Mouse (Mus musculus): ENCODE data around the gene Rasgrp3. TPM values are rescaled to one million over a fixed set of nuclear protein-coding genes. Genes with fewer than 3 reads are reported as not detected.

Rasgrp3 gene
- polyA plus RNA-seq, 1 experiment from 2014 or later = 15.9 TPM

DNA sequence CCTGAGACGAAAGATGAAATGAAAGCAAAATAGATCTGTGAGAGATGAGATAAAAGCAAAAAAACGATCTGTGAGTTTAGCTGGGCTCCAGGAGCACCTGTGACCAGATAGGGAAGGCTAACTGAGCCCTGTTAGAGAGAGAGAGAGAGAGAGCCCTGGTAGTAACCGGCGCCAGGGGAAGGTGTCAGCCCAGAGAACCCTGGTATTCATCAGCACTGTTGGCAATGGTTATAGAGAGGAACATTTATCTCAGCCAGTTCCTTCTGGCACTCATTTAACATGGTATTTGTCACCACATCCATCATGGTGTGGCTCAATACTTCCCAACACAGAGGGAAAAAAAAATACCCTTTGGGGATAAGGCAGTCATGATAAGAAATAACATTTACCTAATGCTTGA lies 80.9 kb downstream of the Rasgrp3 start:
- Histone ChIP-seq H3K4me2 (ENCODE audit: low read length) (no peak overlapping the region), H3K27ac (no peak overlapping the region), H3K4me3 (replicated peaks; ENCODE audit: low read depth, low read length) (no peak overlapping the region), H3K9me3 (replicated peaks; ENCODE audit: low read length) (no peaks in the 10 kb centered on the region), H3K4me1 (replicated peaks; ENCODE audit: insufficient read depth, low read length) (no peaks in the 10 kb centered on the region), H3K27me3 (ENCODE audit: insufficient read depth, low read length) (no peaks in the 10 kb centered on the region), H3K36me3 (ENCODE audit: insufficient read depth, low read length) (no peaks in the 10 kb centered on the region), H3K9ac (ENCODE audit: low read depth, low read length) (no peak overlapping the region)
- DNase-seq (ENCODE audit: low spot score) (no peak), ATAC-seq (replicated peaks; ENCODE audit: low FRiP score, low read depth) (no peak)
- TF ChIP-seq CTCF (IDR thresholded peaks at IDR 0.05; ENCODE audit: low read depth) = no peak
- 77% methylated on average over 4 of the region's 4 CpGs for WGBS

GRCm38 (mm10) chr17:75518181-75518901 lies 82.6 kb downstream of the Rasgrp3 start:
- Histone ChIP-seq H3K36me3 (ENCODE audit: insufficient read depth, low read length) (no peaks in the 10 kb centered on the region), H3K27me3 (ENCODE audit: insufficient read depth, low read length) (no peaks in the 10 kb centered on the region), H3K4me3 (replicated peaks; ENCODE audit: low read depth, low read length) (no peak overlapping the region), H3K9me3 (replicated peaks; ENCODE audit: low read length) (no peaks in the 10 kb centered on the region), H3K4me1 (replicated peaks; ENCODE audit: insufficient read depth, low read length) (0 out of 2 replicates have a peak, but pooled peaks cover 3% of the 10 kb centered on the region), H3K27ac (no peak overlapping the region), H3K4me2 (ENCODE audit: low read length) (no peak overlapping the region), H3K9ac (ENCODE audit: low read depth, low read length) (no peak overlapping the region)
- ATAC-seq (replicated peaks; ENCODE audit: low FRiP score, low read depth) (no peak), DNase-seq (ENCODE audit: low spot score) (no peak)
- TF ChIP-seq CTCF (IDR thresholded peaks at IDR 0.05; ENCODE audit: low read depth) = no peak
- WGBS = 54% methylated on average over 8 of the region's 8 CpGs

DNA sequence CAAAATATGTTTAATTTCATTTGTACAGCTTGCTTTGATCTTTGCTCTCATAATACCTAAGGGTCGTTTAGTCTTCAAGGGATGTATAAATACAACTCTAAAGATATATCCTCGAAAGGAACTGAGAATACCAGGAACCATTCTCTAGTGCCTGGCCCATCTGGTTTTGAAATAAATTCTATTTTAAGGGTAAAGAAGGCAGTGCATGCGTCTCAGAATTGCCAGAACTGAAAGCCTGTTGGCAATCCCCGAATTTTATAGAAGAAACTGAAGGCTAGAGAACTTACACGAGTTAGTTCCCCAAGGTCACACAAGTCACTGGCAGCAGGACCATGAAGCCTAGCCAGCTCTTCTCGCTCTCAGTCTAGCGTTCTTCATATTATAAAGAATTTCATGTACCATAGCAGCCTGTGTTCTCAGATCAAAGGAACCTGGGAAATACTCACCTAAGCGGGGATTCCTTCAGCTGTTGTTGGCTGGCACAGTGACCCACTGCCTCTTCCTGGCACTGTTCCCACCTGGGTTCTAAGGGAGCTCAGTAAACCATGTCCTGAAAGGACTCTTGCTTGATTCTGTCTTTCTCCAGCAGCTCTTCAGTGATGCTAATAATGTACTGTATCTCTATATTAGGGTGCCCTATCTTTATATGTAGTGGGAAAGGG lies 83.7 kb downstream of the Rasgrp3 start:
- ATAC-seq (replicated peaks; ENCODE audit: low FRiP score, low read depth) (no peak), DNase-seq (ENCODE audit: low spot score) (no peak)
- Histone ChIP-seq H3K27ac (no peak overlapping the region), H3K27me3 (ENCODE audit: insufficient read depth, low read length) (no peaks in the 10 kb centered on the region), H3K9me3 (replicated peaks; ENCODE audit: low read length) (no peaks in the 10 kb centered on the region), H3K4me3 (replicated peaks; ENCODE audit: low read depth, low read length) (no peak overlapping the region), H3K36me3 (ENCODE audit: insufficient read depth, low read length) (no peaks in the 10 kb centered on the region), H3K9ac (ENCODE audit: low read depth, low read length) (no peak overlapping the region), H3K4me1 (replicated peaks; ENCODE audit: insufficient read depth, low read length) (0 out of 2 replicates have a peak, but pooled peaks cover 3% of the 10 kb centered on the region), H3K4me2 (ENCODE audit: low read length) (no peak overlapping the region)
- no peak for TF ChIP-seq CTCF (IDR thresholded peaks at IDR 0.05; ENCODE audit: low read depth)
- 73% methylated on average over 8 of the region's 8 CpGs for WGBS

- ATAC-seq (replicated peaks; ENCODE audit: low FRiP score, low read depth) (no peak), DNase-seq (ENCODE audit: low spot score) (no peak)
- 0 out of 2 replicates have a peak, but pooled peaks cover 3% of the 10 kb centered on the region for H3K4me1 ChIP-seq (replicated peaks; ENCODE audit: insufficient read depth, low read length)
- H3K4me2 ChIP-seq (ENCODE audit: low read length) = no peak overlapping the region
- H3K4me3 ChIP-seq (replicated peaks; ENCODE audit: low read depth, low read length) = no peak overlapping the region
- no peaks in the 10 kb centered on the region for H3K27me3 ChIP-seq (ENCODE audit: insufficient read depth, low read length)
- no peak for TF ChIP-seq CTCF (IDR thresholded peaks at IDR 0.05; ENCODE audit: low read depth)
- H3K9ac ChIP-seq (ENCODE audit: low read depth, low read length) = no peak overlapping the region
- H3K27ac ChIP-seq = no peak overlapping the region
- H3K36me3 ChIP-seq (ENCODE audit: insufficient read depth, low read length) = no peaks in the 10 kb centered on the region
- H3K9me3 ChIP-seq (replicated peaks; ENCODE audit: low read length) = no peaks in the 10 kb centered on the region
- WGBS = 40% methylated on average over 6 of the region's 6 CpGs
These were observed 85.6 kb downstream of the Rasgrp3 start for GRCm38 (mm10) chr17:75521236-75521842.

- H3K4me3 ChIP-seq (replicated peaks; ENCODE audit: low read depth, low read length) = no peak overlapping the region
- DNase-seq (ENCODE audit: low spot score) (no peak), ATAC-seq (replicated peaks; ENCODE audit: low FRiP score, low read depth) (no peak)
- H3K4me2 ChIP-seq (ENCODE audit: low read length) = no peak overlapping the region
- H3K4me1 ChIP-seq (replicated peaks; ENCODE audit: insufficient read depth, low read length) = 0 out of 2 replicates have a peak, but pooled peaks cover 3% of the 10 kb centered on the region
- no peaks in the 10 kb centered on the region for H3K36me3 ChIP-seq (ENCODE audit: insufficient read depth, low read length)
- H3K9ac ChIP-seq (ENCODE audit: low read depth, low read length) = no peak overlapping the region
- no peaks in the 10 kb centered on the region for H3K9me3 ChIP-seq (replicated peaks; ENCODE audit: low read length)
- no peak for TF ChIP-seq CTCF (IDR thresholded peaks at IDR 0.05; ENCODE audit: low read depth)
- no peaks in the 10 kb centered on the region for H3K27me3 ChIP-seq (ENCODE audit: insufficient read depth, low read length)
- WGBS = 15% methylated on average over 9 of the region's 9 CpGs
- H3K27ac ChIP-seq = no peak overlapping the region
These were observed 86.8 kb downstream of the Rasgrp3 start for GRCm38 (mm10) chr17:75522347-75523065.

DNA sequence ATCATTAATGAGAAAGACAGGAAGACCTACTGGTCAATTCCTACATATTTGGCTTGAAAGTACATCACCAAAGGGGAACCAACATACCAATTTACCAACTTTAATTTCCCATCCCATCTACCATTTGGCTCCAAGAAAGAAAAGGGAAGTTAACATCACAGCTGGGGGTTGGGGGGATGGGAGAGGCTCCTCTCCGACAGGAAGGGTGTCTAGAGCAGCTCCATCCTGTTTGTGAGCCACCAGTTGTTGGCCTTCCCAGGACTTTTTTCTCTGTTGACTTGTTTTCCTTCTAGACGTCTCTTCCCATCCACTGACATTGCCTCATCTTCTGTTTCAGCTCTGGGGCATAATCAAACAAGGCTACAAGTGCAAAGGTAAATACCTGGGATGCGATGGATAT lies 88.1 kb downstream of the Rasgrp3 start:
- H3K4me1 ChIP-seq (replicated peaks; ENCODE audit: insufficient read depth, low read length) = 0 out of 2 replicates have a peak, but pooled peaks cover 3% of the 10 kb centered on the region
- no peak overlapping the region for H3K9ac ChIP-seq (ENCODE audit: low read depth, low read length)
- no peaks in the 10 kb centered on the region for H3K9me3 ChIP-seq (replicated peaks; ENCODE audit: low read length)
- H3K27me3 ChIP-seq (ENCODE audit: insufficient read depth, low read length) = no peaks in the 10 kb centered on the region
- no peak for TF ChIP-seq CTCF (IDR thresholded peaks at IDR 0.05; ENCODE audit: low read depth)
- WGBS = 62% methylated on average over 3 of the region's 3 CpGs
- ATAC-seq (replicated peaks; ENCODE audit: low FRiP score, low read depth) (no peak), DNase-seq (ENCODE audit: low spot score) (peak; percentile 32)
- no peak overlapping the region for H3K4me2 ChIP-seq (ENCODE audit: low read length)
- H3K4me3 ChIP-seq (replicated peaks; ENCODE audit: low read depth, low read length) = no peak overlapping the region
- H3K36me3 ChIP-seq (ENCODE audit: insufficient read depth, low read length) = no peaks in the 10 kb centered on the region
- no peak overlapping the region for H3K27ac ChIP-seq

All from kidney, postnatal 0 days (tissue).